Mouse (Mus musculus) bone marrow, adult 2 months (tissue): ENCODE data around the gene Rasd1.

Experiments used
- CTCF ChIP-seq: fragments of 200-500 bp; IDR thresholded peaks from 2 replicates; pipeline ENCODE4 v1.5.1; 2011; ENCODE audit warnings: low read length, control low read depth; ENCODE audit not compliant: control insufficient read depth, insufficient read depth
- POLR2A ChIP-seq: fragments of 200-500 bp; IDR thresholded peaks from 2 replicates; pipeline ENCODE4 v1.6.1; 2011; ENCODE audit warnings: low read depth, mild to moderate bottlenecking, control low read depth, low read length, borderline replicate concordance; ENCODE audit not compliant: control insufficient read depth

- no peak for TF ChIP-seq CTCF
- no peak for TF ChIP-seq POLR2A
Observed at GRCm38 (mm10) chr11:59921265-59921664, 43.5 kb downstream of the Rasd1 start.
